Mouse (Mus musculus): ENCODE results near the gene Nlrp3.

The Nlrp3 gene

DNA sequence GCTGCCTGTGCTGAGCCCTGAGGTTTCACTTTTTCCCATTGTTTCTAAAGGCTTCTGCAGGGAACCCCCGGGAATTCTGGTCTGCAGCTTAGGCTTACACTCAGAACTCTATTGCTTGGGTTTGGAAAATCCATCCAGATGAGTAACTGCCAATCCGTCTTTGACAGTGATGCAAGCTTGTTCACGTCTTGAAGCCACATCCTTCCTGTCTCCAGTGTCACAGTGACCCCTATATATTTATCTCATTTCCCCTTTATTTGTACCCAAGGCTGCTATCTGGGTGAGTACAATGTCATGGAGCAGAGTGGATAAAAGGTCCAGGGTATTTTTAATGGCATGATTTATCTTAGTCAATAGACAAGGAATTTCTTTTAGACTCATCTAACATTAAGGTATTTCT is at the start of gene Nlrp3:
Nlrp3 (plus strand) TSS at position 245 of the 400 bp plus-strand sequence.
- DNase-seq (ENCODE audit: low read depth, low spot score), result no peak

DNA sequence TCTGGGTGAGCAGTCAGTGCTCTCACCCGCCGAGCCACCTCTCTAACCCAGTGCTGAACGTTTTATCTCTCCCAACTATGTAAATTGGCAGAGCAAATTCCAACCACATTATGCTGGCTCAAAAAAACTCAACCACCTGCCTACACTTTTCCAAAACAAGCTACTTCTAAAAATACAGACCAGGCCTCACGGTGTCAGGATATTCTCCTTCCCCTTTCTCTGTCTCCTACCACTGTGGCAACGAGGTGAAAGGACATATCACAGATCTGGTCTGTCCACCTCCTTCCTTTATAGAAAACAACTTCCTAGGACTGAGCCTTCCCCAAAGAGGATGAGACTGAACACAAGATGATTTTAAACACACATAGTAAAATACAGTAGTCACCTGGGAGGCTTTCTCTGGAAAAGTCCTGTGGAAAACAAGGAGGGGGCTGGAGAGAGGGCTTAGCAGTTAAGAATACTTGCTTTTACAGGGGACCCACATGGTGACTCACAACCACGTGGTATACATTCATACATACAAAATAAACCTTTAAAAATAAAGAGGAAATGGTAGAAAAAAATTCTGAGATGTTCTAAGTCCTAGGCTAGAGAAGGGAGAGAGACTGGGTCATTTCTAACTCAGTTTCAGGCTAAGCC is 44.6 kb upstream of the Nlrp3 start:
- DNase-seq (ENCODE audit: low read depth, low spot score), result peak; percentile 61

DNA sequence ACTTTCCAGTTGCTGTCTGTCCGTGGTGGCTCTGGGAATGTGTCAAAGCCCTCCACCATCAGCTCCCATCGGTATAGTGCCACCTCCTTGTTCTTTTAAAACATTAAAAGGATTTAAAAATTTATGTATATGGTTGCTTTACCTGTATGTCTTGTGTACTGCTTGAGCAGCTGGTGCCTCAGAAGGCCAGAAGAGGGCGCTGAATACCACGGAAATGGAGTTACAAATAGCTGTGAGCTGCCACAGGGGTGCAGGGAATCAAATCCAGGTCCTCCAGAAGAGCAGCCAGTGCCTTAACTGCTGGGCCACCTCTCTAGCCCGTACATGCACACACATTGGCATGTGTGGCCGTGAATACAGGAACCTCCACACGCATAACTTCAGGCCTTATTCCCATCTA is 43.6 kb upstream of the Nlrp3 start:
- DNase-seq (ENCODE audit: low read depth, low spot score), result no peak

DNA sequence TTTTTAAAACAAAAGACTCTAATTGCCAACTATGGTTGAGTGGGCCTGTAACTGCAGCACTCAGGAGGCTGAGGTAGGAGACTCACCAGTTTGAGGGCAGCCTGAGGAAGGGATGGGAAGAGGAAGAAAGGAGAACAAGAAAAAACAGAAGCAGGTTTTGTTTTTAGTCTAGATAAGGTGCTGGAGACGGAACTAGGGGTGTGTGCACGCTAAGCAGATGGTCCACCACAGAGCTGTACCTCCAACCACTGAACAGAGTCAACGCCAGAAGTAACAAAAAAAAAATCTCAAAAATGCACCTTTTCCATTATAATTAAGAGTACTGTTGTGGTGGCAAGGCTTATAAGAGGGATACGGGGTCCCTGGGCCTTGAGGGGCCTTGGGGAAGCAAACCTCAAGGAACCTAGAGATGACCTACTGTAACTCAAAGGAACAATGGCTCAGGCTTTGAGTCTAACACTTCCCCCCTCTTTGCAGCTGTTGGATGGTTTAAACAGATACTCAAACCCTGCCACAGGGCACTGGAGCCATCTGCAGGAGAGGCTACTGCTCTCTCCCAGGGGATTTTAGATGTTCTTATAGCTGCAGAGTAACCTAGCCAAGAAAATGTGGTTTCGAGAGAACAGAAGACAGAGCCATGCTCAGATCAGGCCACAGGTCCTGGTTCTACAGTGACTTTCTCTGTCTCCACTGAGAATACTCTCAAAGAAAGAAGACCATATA is 39.2 kb upstream of the Nlrp3 start:
- DNase-seq (ENCODE audit: low read depth, low spot score), result no peak

DNA sequence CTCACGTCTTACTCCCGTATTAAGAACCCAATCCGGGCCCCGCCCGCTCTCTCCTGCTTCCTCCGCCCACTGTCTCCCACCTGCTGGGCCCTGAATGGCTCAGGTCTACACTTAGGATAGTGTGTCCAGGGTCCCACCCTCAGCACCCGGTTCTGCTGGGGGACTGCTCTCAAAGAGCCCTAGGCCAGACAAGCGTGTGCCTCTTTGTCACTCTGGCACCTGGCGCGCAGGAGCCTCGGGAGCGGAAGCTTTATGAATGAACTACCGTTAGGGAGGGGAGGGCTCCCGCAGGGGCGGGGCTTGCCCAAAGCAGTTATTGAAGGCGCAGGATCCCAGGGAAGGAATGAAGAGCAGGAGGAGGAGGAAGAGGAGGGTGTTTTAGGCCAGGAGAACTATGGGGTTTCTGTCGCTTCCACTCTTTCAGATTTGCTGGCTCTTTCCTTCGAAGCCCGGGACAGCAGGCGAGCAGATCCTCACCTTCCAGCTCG is 36.0 kb upstream of the Nlrp3 start:
- DNase-seq (ENCODE audit: low read depth, low spot score), result peak; percentile 48

DNA sequence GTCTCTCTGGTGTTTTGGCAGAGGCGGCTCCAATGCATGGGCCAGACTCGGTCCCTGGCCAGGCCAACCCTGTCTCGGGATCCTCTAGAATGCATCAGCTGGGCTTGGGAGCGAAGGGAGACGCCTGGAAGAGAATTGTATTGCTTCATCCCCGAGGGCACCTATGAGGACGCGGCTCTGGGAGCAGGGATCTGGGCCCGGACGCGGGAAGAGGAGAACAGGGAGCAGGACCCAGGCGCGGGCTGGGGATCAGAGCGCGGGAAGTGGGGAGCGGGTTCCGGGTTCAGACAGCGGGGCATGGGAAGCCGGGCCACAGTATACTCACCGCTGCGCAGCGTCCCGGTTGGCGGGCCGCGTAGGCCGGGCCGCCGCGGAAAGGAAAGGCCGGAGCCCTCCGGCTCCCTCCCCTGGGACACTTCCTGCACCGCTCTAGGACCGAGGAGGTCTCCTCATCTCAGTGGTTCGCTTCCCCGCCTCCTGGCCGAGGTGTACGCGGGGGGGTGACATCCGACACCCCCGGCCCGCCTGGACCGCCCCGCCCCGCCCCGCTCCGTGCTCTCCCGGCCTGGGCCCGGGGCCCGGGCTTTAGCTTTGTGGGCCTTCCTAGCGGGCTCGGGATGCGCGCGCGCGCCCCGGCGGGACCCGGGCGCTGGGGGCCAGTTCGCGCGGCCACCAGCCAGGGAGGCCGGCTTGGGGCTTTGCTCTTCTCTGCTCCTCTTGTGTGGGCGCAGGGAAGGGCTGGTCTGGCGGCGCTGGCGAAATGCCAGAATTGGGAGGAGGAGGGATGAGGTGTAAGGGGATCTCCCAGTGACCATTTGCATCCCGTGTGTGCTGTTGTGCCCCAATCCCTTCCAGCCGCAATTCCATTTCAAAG is 35.3 kb upstream of the Nlrp3 start:
- peak; percentile 55 for DNase-seq (ENCODE audit: low read depth, low spot score)

DNA sequence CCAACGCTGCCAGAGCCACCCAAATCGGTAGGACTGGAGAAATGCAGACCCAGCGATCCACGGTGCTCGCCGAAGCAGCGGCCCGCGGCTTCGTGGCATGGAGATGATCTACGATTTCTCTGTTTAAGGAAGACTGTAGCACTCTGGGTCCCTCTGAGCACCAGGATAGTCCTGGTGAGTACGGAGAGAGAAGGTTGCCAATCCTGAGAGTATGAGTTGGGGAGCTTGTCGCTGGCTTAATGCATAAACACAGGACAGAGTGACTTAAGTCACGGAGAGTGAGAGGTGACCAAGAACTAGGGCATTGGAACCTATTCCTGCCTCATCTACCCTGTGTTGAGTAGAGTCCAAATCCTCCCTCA is 34.7 kb upstream of the Nlrp3 start:
- DNase-seq (ENCODE audit: low read depth, low spot score), result no peak

DNA sequence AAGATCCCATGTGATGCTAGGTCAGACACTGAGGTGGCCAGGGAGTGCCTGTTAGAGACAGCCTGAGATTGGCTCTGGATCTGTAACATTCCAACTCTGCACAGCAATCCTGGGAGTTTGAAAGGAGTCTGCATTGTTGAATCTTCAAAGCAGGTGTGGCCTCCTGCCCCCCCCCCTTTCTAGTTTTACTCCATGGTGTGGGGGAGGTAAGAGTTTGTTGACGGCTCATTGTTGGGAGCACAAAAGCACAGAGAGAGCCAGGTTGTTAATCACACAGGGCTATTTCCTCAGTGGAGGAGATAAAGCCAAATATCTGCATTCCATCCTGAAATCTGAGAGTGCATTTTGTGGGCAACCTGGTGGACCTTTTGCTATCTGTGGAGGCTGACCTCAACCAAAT is 29.8 kb upstream of the Nlrp3 start:
- DNase-seq (ENCODE audit: low read depth, low spot score), result no peak

DNA sequence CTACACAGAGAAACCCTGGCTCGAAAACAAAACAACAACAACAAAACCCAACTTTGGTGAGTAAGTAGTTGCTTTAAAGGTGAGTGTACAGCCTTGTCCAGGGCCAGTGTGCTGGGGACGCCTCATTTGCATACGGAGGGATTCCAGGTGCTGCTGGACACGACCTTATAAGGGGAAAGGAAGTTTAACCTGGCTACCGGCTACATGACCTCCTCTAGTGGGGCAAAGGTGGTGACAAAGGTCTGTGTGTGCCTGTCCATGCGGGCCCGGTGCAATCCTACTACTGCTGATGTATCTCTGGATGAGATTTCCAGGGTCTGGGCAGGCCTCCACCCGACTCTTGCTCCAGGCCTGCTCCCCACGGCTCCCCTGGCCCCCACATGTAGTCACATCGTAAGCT is 28.6 kb upstream of the Nlrp3 start:
- DNase-seq (ENCODE audit: low read depth, low spot score), result no peak

DNA sequence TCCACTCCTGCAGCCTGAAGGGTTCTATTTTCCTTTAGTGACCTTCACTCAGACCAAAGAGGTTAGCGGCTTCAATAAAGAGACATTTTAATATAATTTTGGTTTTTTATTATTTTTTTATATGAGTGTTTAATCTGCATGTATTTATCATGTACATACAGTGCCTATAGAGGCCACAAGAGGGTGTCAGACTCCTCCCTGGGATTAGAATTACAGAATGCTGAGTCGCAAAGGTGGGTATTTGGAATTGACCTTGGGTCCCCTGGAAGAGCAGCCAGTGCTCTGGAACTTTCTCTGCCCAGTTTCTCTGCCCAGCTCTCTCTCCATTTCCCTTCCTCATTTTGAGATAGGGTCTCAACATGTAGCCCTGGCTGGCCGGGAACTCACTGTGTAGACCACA is 27.8 kb upstream of the Nlrp3 start:
- DNase-seq (ENCODE audit: low read depth, low spot score), result no peak

DNA sequence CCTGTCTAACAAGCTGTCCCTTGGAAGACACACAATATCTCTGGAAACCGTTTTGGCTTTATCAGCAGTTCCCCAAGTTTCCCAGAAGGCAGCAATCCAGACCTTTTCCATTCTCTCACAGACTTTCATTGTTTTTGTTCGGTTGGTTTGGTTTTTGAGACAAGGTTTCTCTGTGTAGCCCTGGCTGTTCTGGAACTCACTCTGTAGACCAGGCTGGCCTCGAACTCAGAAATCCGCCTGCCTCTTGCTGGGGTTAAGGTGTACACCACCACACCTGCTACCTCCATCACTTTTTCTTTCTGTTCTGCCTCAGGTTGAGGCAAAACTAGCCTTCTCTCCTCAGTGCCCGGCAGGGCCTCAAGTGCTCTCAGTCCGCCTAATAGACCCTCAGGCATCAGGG is 27.0 kb upstream of the Nlrp3 start:
- no peak for DNase-seq (ENCODE audit: low read depth, low spot score)

DNA sequence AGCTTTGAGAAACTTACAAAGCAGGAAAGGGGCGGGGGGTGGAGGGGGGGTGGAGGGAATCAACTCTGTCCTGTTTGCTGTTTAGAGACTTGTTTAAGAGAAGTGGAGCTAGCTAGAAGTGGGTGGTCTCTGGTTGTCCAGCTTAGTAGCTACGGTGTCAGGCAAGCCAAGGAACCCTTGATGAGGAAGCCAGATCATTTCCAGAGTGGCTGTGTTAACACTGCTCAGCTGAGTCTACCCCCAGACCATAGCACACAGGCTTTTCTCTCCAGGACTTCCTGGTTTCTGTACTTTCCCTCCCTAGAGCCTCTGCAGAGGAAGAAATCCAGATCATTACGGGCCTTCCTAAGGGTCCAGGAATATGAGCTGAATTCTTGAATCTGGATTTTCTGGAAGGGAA is 26.6 kb upstream of the Nlrp3 start:
- no peak for DNase-seq (ENCODE audit: low read depth, low spot score)

DNA sequence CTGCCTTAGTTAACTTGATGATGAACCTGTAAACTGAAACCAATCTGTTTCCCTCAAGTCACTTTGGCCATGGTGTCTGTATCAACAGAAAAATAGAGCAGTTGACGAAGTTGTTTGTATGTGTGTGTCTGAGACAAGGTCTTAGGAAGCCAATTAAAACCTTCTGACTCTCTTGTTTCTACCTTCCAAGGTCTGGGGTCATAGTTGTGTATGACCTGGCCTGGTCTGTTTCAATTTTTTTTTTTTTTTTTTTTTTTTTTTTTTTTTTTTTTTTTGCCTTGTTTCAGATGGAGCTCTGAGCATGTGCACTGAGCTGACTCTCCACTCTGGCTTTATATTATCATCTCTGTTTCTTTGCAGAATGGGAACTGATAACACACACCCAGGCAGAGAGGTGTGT is 23.9 kb upstream of the Nlrp3 start:
- DNase-seq (ENCODE audit: low read depth, low spot score), result no peak

DNA sequence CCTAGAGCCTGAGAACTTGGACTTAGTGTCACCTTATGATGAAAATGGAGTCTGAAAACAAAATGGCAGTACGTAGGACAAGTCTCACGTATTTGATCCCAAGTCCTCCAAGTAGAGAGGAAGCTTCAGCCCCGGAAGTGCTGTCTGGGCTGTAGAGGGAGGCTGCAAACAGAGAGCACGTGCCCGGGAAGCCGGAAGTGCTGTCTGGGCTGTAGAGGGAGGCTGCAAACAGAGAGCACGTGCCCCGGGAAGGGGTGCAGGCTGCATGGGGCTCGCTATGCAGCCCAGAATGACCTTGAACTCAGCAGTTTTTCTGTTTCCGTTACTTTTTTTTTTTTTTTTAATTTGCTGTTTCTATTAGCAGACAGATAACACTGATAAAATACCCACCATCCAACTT is 23.1 kb upstream of the Nlrp3 start:
- DNase-seq (ENCODE audit: low read depth, low spot score), result no peak

DNA sequence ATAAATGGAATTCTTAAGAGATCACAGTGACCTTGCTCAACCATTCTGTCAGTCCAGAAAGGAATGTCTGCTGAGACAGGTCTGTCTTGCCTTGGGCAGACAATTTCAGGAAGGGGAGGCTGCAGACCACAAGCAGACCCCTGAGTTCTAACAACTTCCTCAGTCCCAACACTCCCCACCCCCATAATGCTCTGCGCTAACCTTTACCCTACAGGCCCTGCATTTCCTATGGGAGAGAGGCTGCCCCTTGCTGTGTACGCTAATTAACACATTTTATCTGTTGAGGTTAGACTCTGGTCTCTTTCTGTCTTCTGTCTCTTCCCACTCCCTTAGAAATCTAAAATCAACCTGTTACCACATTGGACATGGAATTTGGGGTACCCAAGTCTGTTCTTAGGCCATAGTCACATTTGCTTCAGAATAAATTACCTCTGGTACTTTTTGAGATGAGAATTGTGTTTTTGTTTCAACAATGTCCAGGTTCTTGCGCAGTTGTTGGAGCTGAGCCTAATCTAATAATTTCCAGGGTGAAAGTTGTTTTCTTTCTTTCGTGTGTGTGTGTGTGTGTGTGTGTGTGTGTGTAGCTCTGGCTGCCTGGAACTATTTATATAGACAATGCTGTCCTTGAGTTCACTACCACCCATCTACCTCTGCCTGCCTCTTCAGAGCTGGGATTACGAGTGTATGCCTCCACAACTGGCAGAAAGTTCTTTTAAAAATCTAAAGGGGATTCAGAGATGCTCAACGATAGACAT is 21.4 kb upstream of the Nlrp3 start:
- no peak for DNase-seq (ENCODE audit: low read depth, low spot score)

DNA sequence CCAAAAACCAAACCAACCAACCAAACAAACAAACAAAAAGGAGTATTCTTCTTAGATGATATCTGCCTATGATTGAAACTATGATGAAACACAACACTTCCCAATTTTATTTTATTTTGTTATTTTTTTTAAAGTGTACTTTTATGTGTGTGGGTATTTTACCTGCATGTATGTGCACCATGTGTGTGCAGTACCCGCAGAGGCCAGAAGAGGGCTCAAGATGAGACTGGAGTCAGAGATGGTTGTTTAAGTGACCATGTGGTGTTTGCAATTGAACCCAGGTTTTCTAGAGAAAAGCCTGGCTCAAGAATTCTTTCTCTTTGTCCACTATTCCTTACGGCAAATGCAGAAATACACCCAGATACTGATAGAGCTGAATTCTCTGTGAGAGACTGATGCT is 17.2 kb upstream of the Nlrp3 start:
- no peak for DNase-seq (ENCODE audit: low read depth, low spot score)

DNA sequence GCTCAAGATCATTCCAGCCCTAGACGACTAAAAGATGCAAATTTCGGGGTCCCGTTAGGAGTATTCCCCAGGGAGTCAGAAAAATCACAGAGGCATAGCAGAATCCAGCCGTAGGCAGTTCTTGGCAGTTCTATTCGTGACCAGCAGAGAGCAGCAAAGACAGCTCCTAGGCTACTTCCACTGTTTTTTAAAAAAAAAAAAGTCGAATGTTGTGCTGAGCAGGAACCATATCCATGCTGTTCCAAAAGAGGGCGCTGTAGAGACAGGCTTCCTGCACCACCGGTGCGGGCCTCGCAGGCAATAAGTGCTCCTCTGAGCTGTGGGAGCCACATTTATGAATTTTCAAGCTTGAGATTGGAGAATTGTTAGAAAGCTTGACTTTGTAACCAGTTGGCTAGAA is 16.1 kb upstream of the Nlrp3 start:
- DNase-seq (ENCODE audit: low read depth, low spot score), result peak; percentile 67

DNA sequence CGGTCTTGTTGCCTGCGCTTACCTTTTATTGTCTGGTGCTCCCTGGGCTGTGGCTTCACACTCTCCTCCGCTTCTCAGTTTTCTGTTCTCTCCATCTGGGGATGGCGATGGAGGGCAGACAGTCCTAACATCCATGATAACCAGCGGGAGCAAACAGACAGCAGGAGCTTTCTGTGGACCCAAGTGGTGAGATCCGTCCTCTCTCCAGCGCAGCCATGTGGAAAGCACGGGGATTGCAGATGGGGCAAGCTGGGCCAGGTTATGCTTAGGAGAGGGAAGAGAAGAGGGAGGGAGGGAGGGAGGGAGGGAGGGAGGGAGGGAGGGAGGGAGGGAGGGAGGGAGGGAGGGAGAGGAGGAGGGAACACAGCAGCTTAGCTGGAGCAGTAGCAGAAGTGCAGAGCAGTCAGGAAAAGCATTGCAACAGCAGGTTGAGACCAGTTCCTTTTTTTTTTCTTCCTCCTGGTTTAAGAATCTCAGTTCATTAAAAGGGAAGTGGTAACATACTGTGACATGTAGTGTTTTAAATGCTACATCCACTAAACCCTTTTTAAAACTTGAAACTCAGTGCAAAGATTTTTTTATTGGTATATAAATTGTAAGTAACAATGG is 14.8 kb upstream of the Nlrp3 start, which contains the start of gene Zkscan17:
Zkscan17 (minus strand) TSS at position 280 of the 609 bp plus-strand sequence.
- DNase-seq (ENCODE audit: low read depth, low spot score), result no peak

DNA sequence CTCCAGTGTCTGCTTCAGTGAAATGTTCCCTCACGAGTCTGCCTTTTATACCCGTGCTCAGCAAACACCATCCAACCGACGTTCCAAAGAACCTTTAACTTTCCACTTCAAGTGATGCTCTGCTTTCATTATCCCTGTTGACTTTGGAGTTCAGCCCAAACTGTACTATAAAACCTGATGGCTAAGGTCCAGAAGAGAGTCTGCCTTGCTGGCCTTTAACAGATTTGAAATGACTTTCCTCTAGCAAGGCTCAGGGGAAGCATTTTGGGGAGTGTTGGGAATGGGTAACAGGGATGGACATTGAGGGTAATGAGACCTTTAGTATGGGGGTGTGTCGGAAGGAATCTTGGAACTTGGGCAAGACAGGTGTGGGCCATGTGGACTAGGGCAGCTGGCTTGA is 11.1 kb upstream of the Nlrp3 start:
- DNase-seq (ENCODE audit: low read depth, low spot score), result no peak

DNA sequence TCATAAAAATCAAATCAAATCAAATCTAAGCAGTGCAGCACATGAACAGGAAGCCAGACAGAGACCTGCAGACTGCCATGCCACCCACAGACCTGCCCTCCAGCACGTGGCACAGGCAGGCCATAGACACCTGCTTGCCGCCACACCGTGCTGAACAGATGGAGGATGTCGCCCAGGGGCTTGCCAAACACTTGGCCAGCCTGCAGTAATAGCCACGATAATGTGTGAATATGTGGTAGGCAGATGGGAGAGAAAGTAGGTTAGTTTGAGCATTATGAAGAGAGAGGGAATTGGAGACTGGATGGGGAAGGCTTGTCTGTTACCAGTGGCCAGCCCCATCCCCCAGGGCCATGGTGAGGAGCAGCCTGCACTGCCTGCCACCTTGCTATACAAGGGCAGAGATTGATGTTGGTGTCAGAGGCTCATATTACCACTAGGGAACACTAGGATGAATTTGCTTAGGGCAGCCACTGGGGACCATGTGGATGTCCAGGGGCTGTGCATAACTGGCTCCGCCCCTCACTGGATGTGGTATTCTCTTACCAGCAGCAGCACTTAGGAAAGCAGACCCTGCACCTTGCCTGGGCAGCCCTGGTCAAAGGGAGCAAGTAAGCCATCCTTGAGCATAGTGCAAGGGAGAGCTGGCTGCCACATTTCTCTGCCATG is 10.4 kb upstream of the Nlrp3 start:
- DNase-seq (ENCODE audit: low read depth, low spot score), result peak; percentile 24

DNA sequence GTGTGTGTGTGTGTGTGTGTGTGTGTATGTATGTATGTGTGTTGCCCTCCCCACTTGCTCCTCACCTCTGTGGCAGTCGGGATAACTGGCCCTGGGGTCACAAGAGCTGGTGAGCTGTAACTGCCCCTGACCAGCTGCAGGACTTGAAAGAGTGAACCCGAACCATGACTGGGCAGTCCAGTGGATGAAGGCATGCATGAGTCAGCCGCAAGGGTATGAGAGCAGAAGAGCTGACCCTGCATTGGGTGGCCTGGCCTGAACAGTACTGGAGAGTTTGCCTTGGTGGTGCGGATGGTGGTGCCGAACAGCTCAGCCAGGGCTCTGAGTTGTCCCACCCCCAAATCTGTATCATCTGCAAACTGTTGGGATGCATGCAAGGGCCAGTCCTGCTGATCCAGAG is 9.8 kb upstream of the Nlrp3 start:
- no peak for DNase-seq (ENCODE audit: low read depth, low spot score)

Data from telencephalon, adult 2 months (tissue).